Mouse (Mus musculus) kidney, postnatal 36 days (tissue): ENCODE measurements at regions not wholly inside any gene's neighbourhood (a gene's known extent, or its start where the extent isn't known, plus 50 kb on each side); places are given as distances from the start of the nearest gene placed in this dataset.

Experiments
- DNase-seq, 2 experiments: peaks; one replicate each; pipeline ENCODE4 v3.0.0; 2021 to 2022; ENCODE audit warnings: mixed read lengths in 2 of 2

- peak; percentile 82 to 95 for DNase-seq
These were observed 422.8 kb upstream of the Jarid2 start for GRCm38 (mm10) chr13:44306275-44307050.

GRCm38 (mm10) chr13:44308227-44308626 lies 421.0 kb upstream of the Jarid2 start:
- DNase-seq = no peak

GRCm38 (mm10) chr13:44312237-44312636 lies 417.0 kb upstream of the Jarid2 start:
- DNase-seq = no peak

- DNase-seq = no peak
These were observed 412.4 kb upstream of the Jarid2 start for GRCm38 (mm10) chr13:44316747-44317446.

GRCm38 (mm10) chr13:44317596-44317995 lies 411.7 kb upstream of the Jarid2 start:
- DNase-seq = no peak

- DNase-seq = no peak
These were observed 410.2 kb upstream of the Jarid2 start for GRCm38 (mm10) chr13:44319101-44319500.

GRCm38 (mm10) chr13:44319511-44319910 lies 409.8 kb upstream of the Jarid2 start:
- no peak for DNase-seq

- no peak for DNase-seq
These were observed 409.0 kb upstream of the Jarid2 start for GRCm38 (mm10) chr13:44320311-44320710.

- no peak for DNase-seq
These were observed 408.2 kb upstream of the Jarid2 start for GRCm38 (mm10) chr13:44321009-44321596.

- DNase-seq = no peak
These were observed 400.9 kb upstream of the Jarid2 start for GRCm38 (mm10) chr13:44328416-44328815.

- DNase-seq = peak in 1 of 2 experiments; percentile 24
These were observed 400.1 kb upstream of the Jarid2 start for GRCm38 (mm10) chr13:44329161-44329560.

GRCm38 (mm10) chr13:44329701-44330100 lies 399.6 kb upstream of the Jarid2 start:
- peak; percentile 35 to 56 for DNase-seq

- no peak for DNase-seq
These were observed 396.5 kb upstream of the Jarid2 start for GRCm38 (mm10) chr13:44332716-44333240.

GRCm38 (mm10) chr13:44339061-44339741 lies 390.1 kb upstream of the Jarid2 start:
- DNase-seq = no peak

- peak; percentile 33 to 38 for DNase-seq
These were observed 384.2 kb upstream of the Jarid2 start for GRCm38 (mm10) chr13:44345094-44345493.

GRCm38 (mm10) chr13:44346636-44347035 lies 382.6 kb upstream of the Jarid2 start:
- no peak for DNase-seq

GRCm38 (mm10) chr13:44347662-44348061 lies 381.6 kb upstream of the Jarid2 start:
- DNase-seq = peak; percentile 42 to 47

GRCm38 (mm10) chr13:44353899-44354298 lies 375.4 kb upstream of the Jarid2 start:
- DNase-seq = peak; percentile 51 to 74

- peak in 1 of 2 experiments; percentile 23 for DNase-seq
These were observed 373.5 kb upstream of the Jarid2 start for GRCm38 (mm10) chr13:44355771-44356221.

- no peak for DNase-seq
These were observed 372.3 kb upstream of the Jarid2 start for GRCm38 (mm10) chr13:44356981-44357380.

- DNase-seq = no peak
These were observed 369.9 kb upstream of the Jarid2 start for GRCm38 (mm10) chr13:44359344-44359743.

GRCm38 (mm10) chr13:44360016-44360415 lies 369.3 kb upstream of the Jarid2 start:
- DNase-seq = no peak
